Mouse (Mus musculus): ENCODE measurements at regions not wholly inside any gene's neighbourhood (a gene's known extent, or its start where the extent isn't known, plus 50 kb on each side); places are given as distances from the start of the nearest gene placed in this dataset.
"Not testable (repeated sequence)": the region's sequence is repeated elsewhere in the genome, so short reads cannot be mapped to it uniquely, and the experiment has no call there.

- TF ChIP-seq ZC3H11A (IDR thresholded peaks at IDR 0.05; ENCODE audit: borderline replicate concordance, low read depth, low read length) (no peak), ZNF384 (IDR thresholded peaks at IDR 0.05; ENCODE audit: low read depth, low read length) (no peak), HCFC1 (IDR thresholded peaks at IDR 0.05; ENCODE audit: borderline replicate concordance, insufficient read depth, low read length) (no peak), CHD2 (IDR thresholded peaks at IDR 0.05; ENCODE audit: low read depth, low read length) (no peak), MAFK (IDR thresholded peaks at IDR 0.05; ENCODE audit: insufficient read depth, low read depth, low read length) (no peak)
- Histone ChIP-seq H3K36me3 (ENCODE audit: control insufficient read depth, insufficient read depth, low read length, poor library complexity, severe bottlenecking) (no peaks in the 10 kb centered on the region), H3K4me3 (ENCODE audit: insufficient read depth in 1 of 2, low read depth in 1 of 2, low read length in 2 of 2, poor library complexity in 1 of 2, severe bottlenecking in 1 of 2) (no peak overlapping the region), H3K9me3 (ENCODE audit: control insufficient read depth, insufficient read depth, low read depth, low read length) (no peaks in the 10 kb centered on the region), H3K9ac (ENCODE audit: insufficient read depth, low read depth, low read length, poor library complexity, severe bottlenecking) (no peak overlapping the region), H3K27ac (ENCODE audit: insufficient read depth, low read depth, low read length, poor library complexity, severe bottlenecking) (no peak overlapping the region), H3K4me1 (ENCODE audit: control insufficient read depth in 2 of 2, insufficient read depth in 2 of 2, low read length in 2 of 2, poor library complexity in 1 of 2) (no peaks in the 10 kb centered on the region)
- in situ Hi-C loops (cut with MboI; ENCODE audit: low sequenced_read_pairs in 2 of 2, unreplicated experiment in 2 of 2), result loop anchor here in 1 of 2 experiments (10.0 kb wide), 1 partner anchor 297 kb away; no protein-coding TSS in a partner anchor
- no peak for DNase-seq (ENCODE audit: low read depth, low spot score)
Observed at GRCm38 (mm10) chr12:115691801-115692200, 355.7 kb upstream of the Zfp386 start.

GRCm38 (mm10) chr12:115709813-115710212, 337.7 kb upstream of the Zfp386 start:
- not testable (repeated sequence) for H3K9ac ChIP-seq (ENCODE audit: insufficient read depth, low read depth, low read length, poor library complexity, severe bottlenecking); H3K9me3 ChIP-seq (ENCODE audit: control insufficient read depth, insufficient read depth, low read depth, low read length); H3K36me3 ChIP-seq (ENCODE audit: control insufficient read depth, insufficient read depth, low read length, poor library complexity, severe bottlenecking); DNase-seq (ENCODE audit: low read depth, low spot score); H3K4me1 ChIP-seq (ENCODE audit: control insufficient read depth in 2 of 2, insufficient read depth in 2 of 2, low read length in 2 of 2, poor library complexity in 1 of 2); H3K4me3 ChIP-seq (ENCODE audit: insufficient read depth in 1 of 2, low read depth in 1 of 2, low read length in 2 of 2, poor library complexity in 1 of 2, severe bottlenecking in 1 of 2); H3K27ac ChIP-seq (ENCODE audit: insufficient read depth, low read depth, low read length, poor library complexity, severe bottlenecking)
- in situ Hi-C loops (cut with MboI; ENCODE audit: low sequenced_read_pairs in 2 of 2, unreplicated experiment in 2 of 2), result loop anchor here in 1 of 2 experiments (25.0 kb wide), 1 partner anchor 448 kb away; no protein-coding TSS in a partner anchor

- H3K4me1 ChIP-seq (ENCODE audit: control insufficient read depth in 2 of 2, insufficient read depth in 2 of 2, low read length in 2 of 2, poor library complexity in 1 of 2); in situ Hi-C loops (cut with MboI; ENCODE audit: low sequenced_read_pairs in 2 of 2, unreplicated experiment in 2 of 2); DNase-seq (ENCODE audit: low read depth, low spot score); H3K27ac ChIP-seq (ENCODE audit: insufficient read depth, low read depth, low read length, poor library complexity, severe bottlenecking); H3K4me3 ChIP-seq (ENCODE audit: insufficient read depth in 1 of 2, low read depth in 1 of 2, low read length in 2 of 2, poor library complexity in 1 of 2, severe bottlenecking in 1 of 2); H3K9ac ChIP-seq (ENCODE audit: insufficient read depth, low read depth, low read length, poor library complexity, severe bottlenecking); H3K36me3 ChIP-seq (ENCODE audit: control insufficient read depth, insufficient read depth, low read length, poor library complexity, severe bottlenecking); H3K9me3 ChIP-seq (ENCODE audit: control insufficient read depth, insufficient read depth, low read depth, low read length): not testable (repeated sequence)
Observed at GRCm38 (mm10) chr12:115742039-115742438, 305.5 kb upstream of the Zfp386 start.

- H3K9ac ChIP-seq (ENCODE audit: insufficient read depth, low read depth, low read length, poor library complexity, severe bottlenecking); H3K4me3 ChIP-seq (ENCODE audit: insufficient read depth in 1 of 2, low read depth in 1 of 2, low read length in 2 of 2, poor library complexity in 1 of 2, severe bottlenecking in 1 of 2); in situ Hi-C loops (cut with MboI; ENCODE audit: low sequenced_read_pairs in 2 of 2, unreplicated experiment in 2 of 2); H3K9me3 ChIP-seq (ENCODE audit: control insufficient read depth, insufficient read depth, low read depth, low read length); H3K36me3 ChIP-seq (ENCODE audit: control insufficient read depth, insufficient read depth, low read length, poor library complexity, severe bottlenecking); H3K27ac ChIP-seq (ENCODE audit: insufficient read depth, low read depth, low read length, poor library complexity, severe bottlenecking); H3K4me1 ChIP-seq (ENCODE audit: control insufficient read depth in 2 of 2, insufficient read depth in 2 of 2, low read length in 2 of 2, poor library complexity in 1 of 2): not testable (repeated sequence)
- peak; percentile 4 for DNase-seq (ENCODE audit: low read depth, low spot score)
Observed at GRCm38 (mm10) chr12:115749586-115749985, 297.9 kb upstream of the Zfp386 start.

GRCm38 (mm10) chr12:115753135-115753534, 294.4 kb upstream of the Zfp386 start:
- H3K27ac ChIP-seq (ENCODE audit: insufficient read depth, low read depth, low read length, poor library complexity, severe bottlenecking); H3K9me3 ChIP-seq (ENCODE audit: control insufficient read depth, insufficient read depth, low read depth, low read length); DNase-seq (ENCODE audit: low read depth, low spot score); H3K4me1 ChIP-seq (ENCODE audit: control insufficient read depth in 2 of 2, insufficient read depth in 2 of 2, low read length in 2 of 2, poor library complexity in 1 of 2); in situ Hi-C loops (cut with MboI; ENCODE audit: low sequenced_read_pairs in 2 of 2, unreplicated experiment in 2 of 2); H3K9ac ChIP-seq (ENCODE audit: insufficient read depth, low read depth, low read length, poor library complexity, severe bottlenecking); H3K36me3 ChIP-seq (ENCODE audit: control insufficient read depth, insufficient read depth, low read length, poor library complexity, severe bottlenecking); H3K4me3 ChIP-seq (ENCODE audit: insufficient read depth in 1 of 2, low read depth in 1 of 2, low read length in 2 of 2, poor library complexity in 1 of 2, severe bottlenecking in 1 of 2): not testable (repeated sequence)

GRCm38 (mm10) chr12:115757526-115757925, 290.0 kb upstream of the Zfp386 start:
- H3K4me1 ChIP-seq (ENCODE audit: control insufficient read depth in 2 of 2, insufficient read depth in 2 of 2, low read length in 2 of 2, poor library complexity in 1 of 2); DNase-seq (ENCODE audit: low read depth, low spot score); H3K9me3 ChIP-seq (ENCODE audit: control insufficient read depth, insufficient read depth, low read depth, low read length); H3K36me3 ChIP-seq (ENCODE audit: control insufficient read depth, insufficient read depth, low read length, poor library complexity, severe bottlenecking); H3K27ac ChIP-seq (ENCODE audit: insufficient read depth, low read depth, low read length, poor library complexity, severe bottlenecking); in situ Hi-C loops (cut with MboI; ENCODE audit: low sequenced_read_pairs in 2 of 2, unreplicated experiment in 2 of 2); H3K9ac ChIP-seq (ENCODE audit: insufficient read depth, low read depth, low read length, poor library complexity, severe bottlenecking); H3K4me3 ChIP-seq (ENCODE audit: insufficient read depth in 1 of 2, low read depth in 1 of 2, low read length in 2 of 2, poor library complexity in 1 of 2, severe bottlenecking in 1 of 2): not testable (repeated sequence)

- in situ Hi-C loops (cut with MboI; ENCODE audit: low sequenced_read_pairs in 2 of 2, unreplicated experiment in 2 of 2); H3K4me3 ChIP-seq (ENCODE audit: insufficient read depth in 1 of 2, low read depth in 1 of 2, low read length in 2 of 2, poor library complexity in 1 of 2, severe bottlenecking in 1 of 2); H3K4me1 ChIP-seq (ENCODE audit: control insufficient read depth in 2 of 2, insufficient read depth in 2 of 2, low read length in 2 of 2, poor library complexity in 1 of 2); H3K36me3 ChIP-seq (ENCODE audit: control insufficient read depth, insufficient read depth, low read length, poor library complexity, severe bottlenecking); H3K27ac ChIP-seq (ENCODE audit: insufficient read depth, low read depth, low read length, poor library complexity, severe bottlenecking); H3K9me3 ChIP-seq (ENCODE audit: control insufficient read depth, insufficient read depth, low read depth, low read length); H3K9ac ChIP-seq (ENCODE audit: insufficient read depth, low read depth, low read length, poor library complexity, severe bottlenecking): not testable (repeated sequence)
- peak; percentile 47 for DNase-seq (ENCODE audit: low read depth, low spot score)
Observed at GRCm38 (mm10) chr12:115759041-115759440, 288.5 kb upstream of the Zfp386 start.

GRCm38 (mm10) chr12:115761766-115762165, 285.8 kb upstream of the Zfp386 start:
- H3K4me3 ChIP-seq (ENCODE audit: insufficient read depth in 1 of 2, low read depth in 1 of 2, low read length in 2 of 2, poor library complexity in 1 of 2, severe bottlenecking in 1 of 2); H3K9me3 ChIP-seq (ENCODE audit: control insufficient read depth, insufficient read depth, low read depth, low read length); H3K36me3 ChIP-seq (ENCODE audit: control insufficient read depth, insufficient read depth, low read length, poor library complexity, severe bottlenecking); DNase-seq (ENCODE audit: low read depth, low spot score); H3K9ac ChIP-seq (ENCODE audit: insufficient read depth, low read depth, low read length, poor library complexity, severe bottlenecking); in situ Hi-C loops (cut with MboI; ENCODE audit: low sequenced_read_pairs in 2 of 2, unreplicated experiment in 2 of 2); H3K27ac ChIP-seq (ENCODE audit: insufficient read depth, low read depth, low read length, poor library complexity, severe bottlenecking); H3K4me1 ChIP-seq (ENCODE audit: control insufficient read depth in 2 of 2, insufficient read depth in 2 of 2, low read length in 2 of 2, poor library complexity in 1 of 2): not testable (repeated sequence)

Measured in ES-E14 (cell line).